Mouse (Mus musculus) heart, embryonic 15.5 days (tissue): Measurements from ENCODE around the gene Ppp1r12b. TPM values are rescaled to one million over a fixed set of nuclear protein-coding genes. Genes with fewer than 3 reads are reported as not detected.

Experiments
- ATAC-seq: fragments of 200-750 bp; cut with Nextera tagmentation; replicated peaks from 2 replicates; pipeline ENCODE4 v1.8.0; 2017; ENCODE audit warnings: low read depth, moderate TSS enrichment; ENCODE audit not compliant: insufficient number of reproducible peaks, insufficient read depth, low FRiP score
- H3K27ac ChIP-seq: fragments of 300-500 bp; sonication (generic); 2 replicates; pipeline ENCODE4 v1.5.1; 2015; ENCODE audit warnings: mild to moderate bottlenecking, inconsistent platforms
- H3K27me3 ChIP-seq: fragments of 300-500 bp; sonication (generic); 2 replicates; pipeline ENCODE4 v1.6.1; 2015; ENCODE audit warnings: inconsistent platforms
- H3K36me3 ChIP-seq: fragments of 300-500 bp; sonication (generic); 2 replicates; pipeline ENCODE4 v1.6.1; 2015; ENCODE audit warnings: mild to moderate bottlenecking, inconsistent platforms
- H3K4me1 ChIP-seq: fragments of 300-500 bp; sonication (generic); replicated peaks from 2 replicates; pipeline ENCODE4 v1.6.1; 2015; ENCODE audit warnings: inconsistent platforms
- H3K4me2 ChIP-seq: fragments of 300-500 bp; sonication (generic); 2 replicates; pipeline ENCODE4 v1.6.1; 2015; ENCODE audit warnings: inconsistent platforms, mild to moderate bottlenecking, moderate library complexity
- H3K4me3 ChIP-seq: fragments of 300-500 bp; sonication (generic); 2 replicates; pipeline ENCODE4 v1.5.1; 2015; ENCODE audit warnings: mild to moderate bottlenecking, inconsistent platforms
- H3K9ac ChIP-seq: fragments of 300-500 bp; sonication (generic); 2 replicates; pipeline ENCODE4 v1.6.1; 2015; ENCODE audit warnings: mild to moderate bottlenecking, inconsistent platforms
- H3K9me3 ChIP-seq: fragments of 300-500 bp; sonication (generic); replicated peaks from 2 replicates; pipeline ENCODE4 v1.6.1; 2016; ENCODE audit warnings: inconsistent platforms
- WGBS: fragments of 180-500 bp; shearing (Covaris S2); methylation state at CpG from one replicate; pipeline ENCODE4 v1.1.7; 2015; ENCODE audit warnings: mixed read lengths; 5-methylcytosine and 5-hydroxymethylcytosine counted together
- polyA plus RNA-seq: library from polyadenylated mRNA; unstranded; fragments of >200 nt; fragmentation: Nextera tagmentation; extraction: Ambion mirVana; gene quantifications from 2 replicates; pipeline ENCODE4 v1.2.1, GENCODE M21; 2015

The Ppp1r12b gene
- polyA plus RNA-seq, 1 experiment from 2014 or later, result 26.0 TPM

DNA sequence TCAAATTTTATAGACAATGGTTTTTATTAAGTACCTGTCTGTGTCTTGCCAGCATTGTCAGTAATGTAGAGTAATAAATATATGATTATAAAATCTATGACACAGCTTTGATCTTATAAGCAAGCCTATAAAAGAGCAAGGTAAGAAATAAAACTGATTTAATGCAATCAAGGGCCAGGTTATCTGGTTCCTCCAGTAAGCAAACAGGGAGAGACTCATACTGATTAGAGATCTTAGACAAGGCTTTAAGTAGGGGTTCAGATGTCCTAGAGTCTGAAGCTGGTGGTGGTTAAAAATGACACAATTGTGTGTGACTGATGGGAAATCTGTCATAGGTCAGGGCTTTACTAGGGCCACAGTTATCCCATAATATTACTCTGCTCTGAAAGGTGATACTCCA, 164.3 kb downstream of the Ppp1r12b start:
- H3K4me2 ChIP-seq, result no peak overlapping the region
- no peak overlapping the region for H3K4me3 ChIP-seq
- no peaks in the 10 kb centered on the region for H3K9me3 ChIP-seq
- no peak overlapping the region for H3K9ac ChIP-seq
- H3K36me3 ChIP-seq, result no peaks in the 10 kb centered on the region
- H3K4me1 ChIP-seq, result peaks cover 25% of the 10 kb centered on the region
- no peak for ATAC-seq
- H3K27me3 ChIP-seq, result no peaks in the 10 kb centered on the region
- H3K27ac ChIP-seq, result no peak overlapping the region

GRCm38 (mm10) chr1:134790716-134791439, 164.9 kb downstream of the Ppp1r12b start:
- 72% methylated on average over 2 of the region's 2 CpGs for WGBS
- Histone ChIP-seq H3K4me3 (no peak overlapping the region), H3K36me3 (no peaks in the 10 kb centered on the region), H3K27me3 (no peaks in the 10 kb centered on the region), H3K27ac (0 out of 2 replicates have a peak overlapping the region, but pooled peaks have one; percentile 16), H3K4me1 (peaks cover 25% of the 10 kb centered on the region), H3K4me2 (no peak overlapping the region), H3K9ac (no peak overlapping the region), H3K9me3 (no peaks in the 10 kb centered on the region)
- no peak for ATAC-seq

DNA sequence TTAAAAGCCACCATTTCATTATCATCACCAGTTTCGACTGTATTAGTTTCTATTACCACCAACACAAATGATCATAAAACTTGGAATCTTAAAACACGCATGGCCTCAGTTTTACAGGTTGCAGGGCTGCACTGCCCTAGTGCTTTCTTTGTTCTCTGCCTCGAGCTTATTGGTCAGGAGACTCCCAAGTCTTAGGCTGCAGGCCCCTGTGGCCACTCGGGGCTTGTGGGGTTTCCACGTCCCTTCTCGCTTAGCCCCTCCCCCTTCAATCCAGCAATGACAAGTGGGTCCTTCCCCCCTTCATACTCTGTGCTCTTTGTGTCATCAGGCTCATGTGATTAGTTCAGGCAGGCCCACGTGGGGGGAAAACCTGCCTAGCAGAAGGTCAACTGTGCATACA, 167.6 kb downstream of the Ppp1r12b start:
- H3K27me3 ChIP-seq, result no peaks in the 10 kb centered on the region
- 41% methylated on average over 7 of the region's 7 CpGs for WGBS
- no peaks in the 10 kb centered on the region; the same call in 1 of the 2 replicates for H3K36me3 ChIP-seq
- peak overlapping the region; percentile 42; the same call in 1 of the 2 replicates for H3K27ac ChIP-seq
- no peak for ATAC-seq
- no peak overlapping the region for H3K9ac ChIP-seq
- no peaks in the 10 kb centered on the region for H3K9me3 ChIP-seq
- H3K4me1 ChIP-seq, result peaks cover 45% of the 10 kb centered on the region
- no peak overlapping the region for H3K4me2 ChIP-seq
- no peak overlapping the region for H3K4me3 ChIP-seq

DNA sequence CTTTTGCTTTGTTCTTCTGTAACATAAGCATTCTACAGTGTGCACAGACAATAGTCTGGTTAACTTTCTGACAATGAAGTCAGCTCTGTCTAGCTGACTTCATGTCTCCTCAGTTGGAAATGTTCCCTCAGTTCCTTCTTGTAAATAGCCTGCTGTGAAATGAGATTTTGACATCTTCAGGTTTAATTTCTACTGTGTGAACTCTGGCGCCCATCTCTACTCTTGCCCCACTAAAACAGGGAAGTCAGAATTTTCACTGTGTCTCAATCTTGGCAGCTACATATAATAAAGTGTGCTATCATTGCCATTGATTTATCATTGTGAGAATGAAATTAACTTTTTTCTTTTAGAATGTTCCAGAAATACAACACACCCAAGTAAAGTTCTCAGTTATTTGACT, 170.8 kb downstream of the Ppp1r12b start:
- H3K9me3 ChIP-seq, result no peaks in the 10 kb centered on the region
- WGBS, result 81% methylated on average over 1 of the region's 1 CpGs
- peaks cover 4% of the 10 kb centered on the region; the same call in 1 of the 2 replicates for H3K36me3 ChIP-seq
- H3K4me3 ChIP-seq, result no peak overlapping the region
- peaks cover 40% of the 10 kb centered on the region for H3K4me1 ChIP-seq
- ATAC-seq, result no peak
- H3K27ac ChIP-seq, result peak overlapping the region; percentile 83
- H3K4me2 ChIP-seq, result no peak overlapping the region
- no peaks in the 10 kb centered on the region for H3K27me3 ChIP-seq
- H3K9ac ChIP-seq, result no peak overlapping the region

DNA sequence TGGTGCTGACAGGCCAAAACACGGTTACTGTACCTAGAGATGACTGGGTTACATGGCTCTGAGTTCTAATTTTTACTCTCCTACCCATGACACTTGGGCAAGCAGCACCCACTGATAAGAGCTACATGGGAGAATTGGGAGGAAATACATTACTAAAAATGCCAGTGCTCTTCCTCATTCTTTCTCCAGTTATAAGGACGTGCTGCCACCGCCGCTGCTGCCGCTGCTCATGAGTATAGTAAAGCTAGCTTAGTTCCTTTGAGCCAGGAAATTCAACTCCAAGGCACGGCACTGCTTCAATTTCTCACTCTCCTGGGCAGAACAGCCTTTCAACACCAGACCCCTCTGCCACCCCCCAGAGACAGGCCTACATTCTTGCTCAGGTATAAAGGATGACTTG, 171.3 kb downstream of the Ppp1r12b start:
- Histone ChIP-seq H3K9me3 (no peaks in the 10 kb centered on the region), H3K4me2 (no peak overlapping the region), H3K9ac (no peak overlapping the region), H3K4me1 (peaks cover 40% of the 10 kb centered on the region), H3K4me3 (no peak overlapping the region), H3K27ac (peak overlapping the region; percentile 83), H3K36me3 (peaks cover 4% of the 10 kb centered on the region; the same call in 1 of the 2 replicates), H3K27me3 (no peaks in the 10 kb centered on the region)
- no peak for ATAC-seq
- WGBS, result 44% methylated on average over 6 of the region's 6 CpGs

GRCm38 (mm10) chr1:134783958-134784357, 171.8 kb downstream of the Ppp1r12b start:
- H3K27me3 ChIP-seq, result no peaks in the 10 kb centered on the region
- 43% methylated on average over 4 of the region's 4 CpGs for WGBS
- no peak overlapping the region for H3K9ac ChIP-seq
- peak overlapping the region; percentile 83 for H3K27ac ChIP-seq
- H3K4me2 ChIP-seq, result no peak overlapping the region
- H3K9me3 ChIP-seq, result no peaks in the 10 kb centered on the region
- H3K36me3 ChIP-seq, result peaks cover 4% of the 10 kb centered on the region; the same call in 1 of the 2 replicates
- no peak overlapping the region for H3K4me3 ChIP-seq
- peaks cover 40% of the 10 kb centered on the region for H3K4me1 ChIP-seq
- peak; percentile 77 for ATAC-seq

GRCm38 (mm10) chr1:134782797-134783196, 172.9 kb downstream of the Ppp1r12b start:
- Histone ChIP-seq H3K4me1 (peaks cover 40% of the 10 kb centered on the region), H3K36me3 (peaks cover 4% of the 10 kb centered on the region; the same call in 1 of the 2 replicates), H3K4me2 (no peak overlapping the region), H3K9me3 (no peaks in the 10 kb centered on the region), H3K4me3 (no peak overlapping the region), H3K27me3 (no peaks in the 10 kb centered on the region), H3K9ac (no peak overlapping the region), H3K27ac (no peak overlapping the region)
- 87% methylated on average over 5 of the region's 5 CpGs for WGBS
- ATAC-seq, result no peak

DNA sequence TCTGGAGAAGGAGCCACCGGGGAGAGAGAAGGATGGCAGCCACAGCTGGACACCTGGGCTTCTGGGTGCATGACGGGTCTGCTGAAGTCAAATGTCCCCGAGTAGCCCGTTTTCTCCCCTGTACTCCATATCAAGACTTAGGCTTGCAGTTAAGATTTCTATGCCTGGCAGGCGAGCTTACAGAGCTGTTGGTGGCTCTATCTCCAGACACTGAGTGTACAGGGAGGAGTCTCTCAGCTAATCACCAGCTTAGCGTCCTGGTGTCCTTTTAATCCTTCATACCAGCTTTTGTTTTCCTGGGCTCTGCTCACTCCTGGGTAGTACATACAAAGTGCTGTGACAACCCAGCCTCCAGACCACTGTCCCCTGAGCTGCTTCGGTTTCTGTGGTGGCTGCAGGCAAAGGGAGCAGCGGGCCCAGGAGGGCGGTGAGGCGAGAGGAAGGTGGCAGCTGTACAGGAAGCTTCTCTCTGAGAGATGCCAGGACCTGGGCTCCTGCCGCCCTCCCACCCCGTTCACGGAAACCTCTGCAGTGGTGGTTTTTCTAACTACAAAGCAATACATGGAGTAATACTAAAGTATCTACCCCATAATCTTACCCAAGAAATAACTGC, 177.7 kb downstream of the Ppp1r12b start:
- Histone ChIP-seq H3K9me3 (no peaks in the 10 kb centered on the region), H3K4me1 (peaks cover 27% of the 10 kb centered on the region), H3K27ac (peak overlapping the region; percentile 80), H3K27me3 (no peaks in the 10 kb centered on the region), H3K36me3 (peaks cover 23% of the 10 kb centered on the region), H3K4me3 (no peak overlapping the region), H3K9ac (peak overlapping the region; percentile 33), H3K4me2 (0 out of 2 replicates have a peak overlapping the region, but pooled peaks have one; percentile 6)
- ATAC-seq, result no peak
- 35% methylated on average over 13 of the region's 13 CpGs for WGBS

DNA sequence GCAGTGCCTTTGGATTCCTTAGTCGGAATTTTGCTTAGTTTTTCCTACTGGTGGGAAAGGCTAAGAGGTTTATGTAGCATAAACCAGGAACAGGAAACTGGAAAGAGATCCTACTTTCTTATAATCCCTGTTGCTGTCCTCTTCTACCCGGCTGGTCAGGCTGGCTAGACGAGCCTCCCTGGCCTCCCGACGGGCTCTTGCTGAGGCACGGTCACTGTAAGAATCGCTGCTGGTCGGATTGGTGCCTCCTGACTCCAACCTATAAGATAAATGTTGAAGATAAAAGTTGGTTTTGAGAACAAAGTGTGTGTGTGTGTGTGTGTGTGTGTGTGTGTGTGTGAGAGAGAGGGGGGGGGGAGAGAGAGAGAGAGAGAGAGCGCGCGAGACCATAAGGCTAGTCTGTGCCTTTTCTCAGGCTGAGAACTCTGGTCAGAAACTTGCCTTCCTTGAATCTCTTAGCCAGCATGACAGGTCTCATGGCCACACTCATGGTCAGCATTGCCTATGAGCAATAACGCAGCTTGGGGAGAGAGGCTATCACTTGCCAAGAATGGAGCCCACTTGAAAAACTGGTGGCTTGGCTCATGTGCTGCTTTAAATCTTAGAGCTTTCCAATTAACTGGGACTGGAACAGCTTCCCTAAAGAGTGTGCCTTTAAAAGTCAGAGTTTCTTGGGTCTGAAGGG, 178.4 kb downstream of the Ppp1r12b start:
- Histone ChIP-seq H3K9ac (no peak overlapping the region), H3K27ac (peak overlapping the region; percentile 80), H3K27me3 (no peaks in the 10 kb centered on the region), H3K36me3 (peaks cover 30% of the 10 kb centered on the region), H3K9me3 (no peaks in the 10 kb centered on the region), H3K4me3 (no peak overlapping the region), H3K4me2 (no peak overlapping the region), H3K4me1 (peaks cover 29% of the 10 kb centered on the region)
- ATAC-seq, result no peak
- WGBS, result 74% methylated on average over 12 of the region's 12 CpGs

DNA sequence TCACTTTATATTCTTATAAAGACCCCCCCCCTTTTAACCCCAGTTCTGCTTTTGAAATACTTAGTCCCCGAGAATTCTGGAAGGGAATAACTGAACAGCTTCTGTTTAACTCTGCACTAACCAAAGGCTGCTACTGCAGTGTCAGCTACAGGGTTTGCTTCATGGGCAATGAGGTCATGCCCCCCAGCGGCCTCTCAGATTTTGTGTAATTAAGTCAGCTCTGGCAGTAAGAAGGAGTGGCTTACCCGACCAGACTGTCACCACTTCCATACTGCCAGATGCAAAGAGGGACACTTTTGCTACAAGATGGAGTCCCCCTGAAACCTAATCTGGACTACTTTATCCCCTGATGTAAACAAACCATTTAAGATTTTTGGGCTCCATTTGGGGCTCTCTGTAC, 180.1 kb downstream of the Ppp1r12b start:
- 56% methylated on average over 3 of the region's 3 CpGs for WGBS
- no peak overlapping the region; the same call in 1 of the 2 replicates for H3K27ac ChIP-seq
- H3K4me1 ChIP-seq, result peaks cover 43% of the 10 kb centered on the region

DNA sequence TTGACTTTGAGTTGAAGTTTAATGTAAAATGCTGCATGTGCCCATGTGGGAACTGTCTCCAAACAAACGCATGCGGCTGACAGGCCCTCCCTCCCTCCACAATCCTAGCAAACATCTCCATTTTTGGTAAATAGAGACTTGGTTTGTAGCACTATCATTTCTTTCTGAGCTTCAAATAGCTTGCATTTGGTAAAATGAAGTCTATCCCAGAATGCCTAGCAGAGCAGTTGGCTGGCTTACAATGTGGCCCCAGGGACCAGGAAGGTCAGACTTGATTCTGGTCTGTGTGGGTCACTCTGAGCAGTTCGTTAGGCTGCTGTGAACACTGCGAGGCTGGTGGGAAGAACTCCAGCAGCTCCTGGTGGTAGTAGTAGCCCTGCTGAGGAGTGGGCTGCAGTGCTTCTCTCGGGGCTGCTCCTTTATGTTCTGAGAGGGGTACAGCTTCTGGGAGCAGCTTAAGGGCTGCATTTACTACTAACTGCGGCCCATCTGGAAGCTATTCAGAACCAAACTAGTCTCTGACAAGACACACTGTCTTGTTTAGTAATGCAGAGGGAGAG, 180.9 kb downstream of the Ppp1r12b start:
- no peak overlapping the region for H3K9ac ChIP-seq
- no peak for ATAC-seq
- peaks cover 43% of the 10 kb centered on the region for H3K4me1 ChIP-seq
- H3K27ac ChIP-seq, result peak overlapping the region; percentile 77
- peaks cover 42% of the 10 kb centered on the region for H3K36me3 ChIP-seq
- H3K9me3 ChIP-seq, result no peaks in the 10 kb centered on the region
- H3K27me3 ChIP-seq, result no peaks in the 10 kb centered on the region
- H3K4me3 ChIP-seq, result no peak overlapping the region
- WGBS, result 51% methylated on average over 6 of the region's 6 CpGs
- no peak overlapping the region for H3K4me2 ChIP-seq

More for the DNA sequence above, 180.1 kb downstream of the Ppp1r12b start:
- H3K9me3 ChIP-seq, result no peaks in the 10 kb centered on the region
- no peak for ATAC-seq
- no peaks in the 10 kb centered on the region for H3K27me3 ChIP-seq
- no peak overlapping the region for H3K9ac ChIP-seq
- H3K4me3 ChIP-seq, result no peak overlapping the region
- peaks cover 36% of the 10 kb centered on the region for H3K36me3 ChIP-seq
- no peak overlapping the region for H3K4me2 ChIP-seq
